Mouse (Mus musculus) thymus, postnatal 36 days (tissue): ENCODE data around the gene Akt2.

Experiments
- DNase-seq, 2 experiments: peaks; one replicate each; pipeline ENCODE4 v3.0.0; 2022; ENCODE audit warnings: mixed read lengths in 2 of 2

Akt2 gene

DNA sequence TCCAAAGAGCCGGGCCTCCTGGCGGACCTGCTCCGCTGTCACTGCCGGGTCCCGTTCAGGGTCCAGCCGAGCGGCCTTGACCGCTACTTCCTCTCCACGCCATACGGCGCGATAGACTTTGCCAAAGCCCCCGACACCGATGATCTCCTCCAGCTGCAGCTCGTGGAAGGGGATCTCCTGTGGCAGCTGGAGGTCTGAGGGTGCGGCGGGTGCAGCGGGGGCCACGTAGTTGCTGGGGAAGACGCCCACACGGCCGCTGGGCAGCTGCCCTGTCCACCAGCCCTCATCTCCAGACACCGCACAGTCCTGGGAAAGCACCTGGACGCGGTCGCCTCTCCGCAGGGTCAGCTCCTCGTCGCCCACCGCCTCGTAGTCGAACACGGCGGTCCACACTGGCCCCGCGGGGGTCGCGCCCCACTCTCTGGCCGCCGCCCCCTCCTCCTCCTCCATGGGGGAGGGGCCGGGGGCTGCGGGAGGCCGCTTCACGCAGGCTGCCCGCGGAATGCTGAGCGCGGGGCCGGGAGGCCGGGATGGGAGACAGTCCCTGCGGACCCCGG lies 82.3 kb downstream of the Akt2 start:
- DNase-seq, result peak; percentile 12 to 55

DNA sequence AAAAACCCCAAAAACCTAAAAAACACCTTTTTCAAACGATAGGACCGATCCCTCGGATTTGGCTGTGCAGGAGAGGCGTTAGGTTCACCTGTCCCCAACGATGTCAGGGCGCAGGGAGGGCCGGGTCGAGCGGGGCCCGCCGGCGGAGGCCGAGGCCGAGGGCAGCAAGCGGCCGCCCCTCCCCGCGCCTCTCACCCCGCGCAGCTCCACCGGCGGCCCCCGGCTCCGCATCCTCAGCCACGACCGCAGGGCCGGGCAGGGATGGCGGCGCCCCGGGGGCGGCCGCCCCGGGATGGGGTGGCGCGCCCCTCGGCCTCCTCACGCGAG lies 82.8 kb downstream of the Akt2 start:
- DNase-seq, result no peak

DNA sequence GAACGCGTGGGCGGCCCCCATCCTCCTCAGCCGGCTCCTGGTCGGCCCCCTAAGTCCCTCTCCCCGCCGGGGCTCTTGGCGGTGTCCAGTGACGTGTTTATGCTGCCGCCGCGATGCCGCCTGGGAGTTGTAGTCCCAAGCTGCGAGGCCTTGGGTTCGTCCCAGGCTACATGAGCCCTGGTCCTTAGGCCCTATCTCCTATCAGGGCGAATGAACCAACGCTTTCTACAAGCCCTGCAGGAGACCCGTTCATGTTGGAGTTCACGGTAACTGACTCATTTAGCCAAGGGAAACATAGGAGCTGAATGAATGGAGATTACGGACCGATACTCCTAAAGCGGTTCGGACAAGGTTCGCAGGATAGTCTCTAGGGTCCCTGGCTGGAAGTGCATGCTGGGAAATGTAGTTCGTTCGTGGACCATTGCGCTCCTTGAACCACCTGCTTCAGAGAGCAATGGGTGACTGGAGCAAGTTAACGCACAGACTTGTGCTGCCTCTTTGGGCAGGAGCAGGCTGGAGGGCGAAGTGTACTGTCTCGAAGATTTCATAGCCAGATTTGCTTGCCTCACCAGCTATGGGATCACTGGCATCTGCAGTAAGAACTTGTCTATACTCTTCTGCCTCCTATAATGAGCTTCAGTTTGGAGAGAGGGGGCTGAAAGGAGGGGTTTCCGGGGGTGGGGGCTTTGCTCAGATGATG lies 83.3 kb downstream of the Akt2 start, which contains the start of gene Map3k10:
Gene Map3k10, minus strand, starts transcription at position 77 of the 700 bp plus-strand sequence.
- DNase-seq, result peak; percentile 94 to 96

DNA sequence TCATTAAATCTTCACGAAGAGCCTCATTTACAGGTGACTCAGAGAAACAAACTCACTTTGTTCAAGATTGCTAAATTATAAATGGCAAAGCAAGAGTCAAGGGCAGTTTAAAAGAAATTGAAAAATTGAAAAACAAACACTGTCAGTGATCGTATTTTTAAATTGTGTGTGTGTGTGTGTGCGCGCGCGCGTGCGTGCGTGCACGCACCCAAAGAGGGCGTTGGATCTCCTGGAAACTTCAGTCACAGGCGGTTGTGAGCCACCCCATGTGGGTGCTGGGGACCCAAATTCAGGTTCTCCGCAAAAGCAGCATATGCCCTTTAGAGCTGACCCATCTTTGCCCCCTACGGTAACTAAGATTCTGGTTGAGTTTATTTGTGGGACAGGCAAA lies 83.9 kb downstream of the Akt2 start:
- DNase-seq, result no peak

DNA sequence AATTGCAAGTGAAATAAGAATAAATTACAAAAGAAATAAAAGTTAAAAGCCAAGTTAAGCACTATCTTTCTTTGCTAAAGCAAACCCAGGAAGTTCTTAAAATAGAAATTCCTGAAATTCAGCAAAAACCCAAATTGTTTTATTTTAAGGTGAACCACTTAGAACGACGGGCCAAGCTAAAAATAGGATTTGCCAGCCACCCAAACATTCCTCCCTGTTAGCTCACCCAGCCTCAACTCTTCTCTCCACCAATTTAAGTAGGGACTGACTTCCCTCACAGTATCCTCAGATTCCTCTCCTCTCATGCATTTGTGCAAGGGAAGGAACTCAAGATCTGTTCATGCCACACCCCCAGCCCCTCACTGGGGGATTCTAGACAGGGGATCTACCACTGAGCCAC lies 91.9 kb downstream of the Akt2 start:
- no peak for DNase-seq

DNA sequence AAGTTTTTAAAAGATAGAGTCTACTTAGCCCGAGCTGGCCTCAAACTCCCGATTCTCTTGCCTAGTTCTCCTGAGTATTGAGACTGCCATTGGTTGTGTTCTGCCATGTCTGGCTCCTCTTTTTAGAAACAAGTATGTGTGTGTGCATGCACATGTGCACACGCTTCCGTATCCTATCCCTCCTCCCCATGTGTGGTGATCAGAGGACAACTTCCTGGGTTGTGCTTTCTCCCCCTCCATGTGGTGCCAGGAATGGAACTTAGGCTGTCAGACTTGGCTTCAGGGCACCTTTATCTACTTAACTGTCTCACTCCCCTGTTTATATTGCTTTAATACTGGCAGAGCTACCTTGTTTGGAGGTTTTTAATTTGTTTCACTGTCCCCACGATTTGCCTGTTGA lies 93.9 kb downstream of the Akt2 start:
- DNase-seq, result no peak

DNA sequence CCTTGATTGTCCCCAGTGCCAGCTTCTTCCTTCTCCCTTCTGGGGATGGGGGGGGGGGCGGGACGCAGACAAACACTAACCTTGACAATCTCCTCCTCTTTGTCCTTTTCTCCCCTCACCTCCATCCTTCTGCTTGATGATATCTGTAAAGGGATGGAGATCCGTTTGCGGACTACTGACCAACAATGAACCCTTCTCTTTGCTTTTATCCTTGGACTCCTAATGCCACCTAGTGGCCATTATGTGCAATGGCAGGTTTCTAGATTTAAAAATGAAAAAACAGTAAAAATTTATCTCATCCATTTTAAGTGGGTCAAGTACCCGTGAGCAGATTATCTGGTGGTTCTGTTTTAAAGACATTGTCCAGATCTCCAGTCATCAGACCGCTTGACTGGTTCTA lies 94.3 kb downstream of the Akt2 start:
- no peak for DNase-seq

DNA sequence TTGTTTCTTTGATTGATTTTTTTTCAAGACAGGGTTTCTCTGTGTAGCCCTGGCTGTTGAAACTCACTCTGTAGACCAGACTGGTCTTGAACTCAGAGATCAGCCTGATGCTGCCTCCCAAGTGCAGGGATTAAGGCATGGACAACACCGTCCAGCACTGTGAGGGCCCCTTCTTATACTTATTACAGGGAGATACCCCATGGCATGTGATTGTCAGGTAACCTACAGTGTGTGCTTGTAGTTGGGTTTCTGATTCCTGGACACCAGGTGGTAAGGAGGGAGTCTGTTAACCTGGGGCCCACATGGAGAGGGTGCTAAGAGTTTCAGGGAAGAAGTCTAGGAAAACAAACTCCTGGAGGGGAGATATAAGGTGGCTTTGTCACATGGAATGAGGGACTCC lies 95.7 kb downstream of the Akt2 start:
- no peak for DNase-seq

DNA sequence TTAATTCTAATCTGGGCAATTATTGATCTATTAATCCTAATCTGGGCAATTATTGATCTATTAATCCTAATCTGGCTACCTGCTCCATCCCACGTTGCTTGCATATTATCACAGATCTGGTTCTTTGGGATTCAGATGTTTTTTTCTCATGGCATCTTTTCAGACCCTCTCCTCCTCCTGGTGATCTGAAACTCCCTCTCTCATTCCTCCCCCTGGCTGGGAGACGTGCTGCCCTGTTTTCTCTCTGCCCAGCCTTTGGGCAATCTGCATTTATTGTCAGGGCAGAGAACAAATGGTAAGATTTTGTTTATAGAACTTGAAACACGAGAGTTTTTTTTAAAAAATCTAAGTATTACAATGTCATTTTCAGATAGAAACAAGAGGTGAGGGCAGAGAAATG lies 96.5 kb downstream of the Akt2 start:
- no peak for DNase-seq

DNA sequence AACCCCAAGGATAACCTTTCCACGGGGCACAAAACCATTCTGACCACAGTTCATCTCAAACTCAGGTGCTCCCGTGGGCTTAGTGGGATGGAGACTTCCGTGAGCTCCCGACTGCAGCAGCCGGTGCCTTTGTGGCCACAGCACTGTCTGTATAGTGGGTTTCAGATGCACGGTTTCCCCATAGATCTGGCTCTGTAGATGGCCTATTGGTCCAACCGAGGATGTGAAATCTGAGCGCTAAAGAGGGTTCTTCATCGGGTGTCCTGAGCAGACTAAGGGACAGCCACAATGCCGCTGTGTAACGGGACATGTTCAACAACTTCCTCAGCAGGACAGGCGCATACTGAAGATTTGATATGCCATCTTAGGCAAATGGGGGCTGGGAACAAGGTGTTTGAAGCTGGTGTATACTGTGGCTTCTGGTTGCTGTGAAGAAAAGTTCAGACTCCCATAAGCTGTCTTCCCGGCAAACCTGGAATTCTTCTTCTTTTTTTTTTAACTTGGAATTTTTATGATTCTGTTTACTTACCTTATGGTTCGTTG lies 97.0 kb downstream of the Akt2 start:
- DNase-seq, result no peak

DNA sequence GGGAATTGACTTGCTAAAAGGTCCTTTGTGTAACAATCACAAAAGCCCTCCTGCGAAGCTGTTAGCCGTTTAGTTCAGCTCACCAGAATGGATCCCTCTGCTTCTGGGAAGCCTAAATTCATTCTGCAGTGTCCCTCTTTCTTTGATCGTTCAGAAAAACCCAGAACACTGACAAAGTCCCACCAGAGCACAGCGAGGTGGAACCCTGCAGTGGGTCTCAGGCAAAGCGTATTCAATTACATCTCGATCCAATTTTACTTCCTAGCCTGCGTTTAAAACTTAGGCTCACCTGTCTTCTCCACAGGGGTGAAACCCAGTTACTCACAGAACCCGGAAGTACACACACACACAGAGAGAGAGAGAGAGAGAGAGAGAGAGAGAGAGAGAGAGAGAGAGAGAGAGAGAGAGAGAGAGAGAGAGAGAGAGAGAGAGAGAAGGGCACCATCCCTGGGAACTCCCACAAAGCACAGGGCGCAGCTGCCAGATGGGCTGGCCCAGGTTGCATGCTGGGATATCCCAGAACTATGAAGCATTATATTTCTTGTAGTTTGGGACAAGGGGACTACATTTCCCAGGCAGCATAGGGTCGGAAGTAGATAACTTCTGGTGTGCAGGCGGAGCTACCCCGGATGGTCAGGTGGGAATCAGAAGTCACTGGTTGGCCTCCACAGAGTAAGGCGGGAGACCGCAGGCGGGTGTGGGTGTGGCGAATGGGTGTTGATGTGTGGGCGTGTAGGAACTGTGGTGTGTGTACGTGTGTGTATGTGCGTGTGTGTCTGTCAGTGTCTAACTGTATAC lies 97.7 kb downstream of the Akt2 start, which contains the start of gene Zfp607b:
Gene Zfp607b, plus strand, starts transcription at position 526 of the 798 bp plus-strand sequence.
- DNase-seq, result peak; percentile 88 to 94
